Mouse (Mus musculus): ENCODE data around the gene Tusc2. TPM values are rescaled to one million over a fixed set of nuclear protein-coding genes. Genes with fewer than 3 reads are reported as not detected.

The Tusc2 gene
- total and polyA plus RNA-seq, 3 experiments = 36.2 to 48.9 TPM; not detected in 1

DNA sequence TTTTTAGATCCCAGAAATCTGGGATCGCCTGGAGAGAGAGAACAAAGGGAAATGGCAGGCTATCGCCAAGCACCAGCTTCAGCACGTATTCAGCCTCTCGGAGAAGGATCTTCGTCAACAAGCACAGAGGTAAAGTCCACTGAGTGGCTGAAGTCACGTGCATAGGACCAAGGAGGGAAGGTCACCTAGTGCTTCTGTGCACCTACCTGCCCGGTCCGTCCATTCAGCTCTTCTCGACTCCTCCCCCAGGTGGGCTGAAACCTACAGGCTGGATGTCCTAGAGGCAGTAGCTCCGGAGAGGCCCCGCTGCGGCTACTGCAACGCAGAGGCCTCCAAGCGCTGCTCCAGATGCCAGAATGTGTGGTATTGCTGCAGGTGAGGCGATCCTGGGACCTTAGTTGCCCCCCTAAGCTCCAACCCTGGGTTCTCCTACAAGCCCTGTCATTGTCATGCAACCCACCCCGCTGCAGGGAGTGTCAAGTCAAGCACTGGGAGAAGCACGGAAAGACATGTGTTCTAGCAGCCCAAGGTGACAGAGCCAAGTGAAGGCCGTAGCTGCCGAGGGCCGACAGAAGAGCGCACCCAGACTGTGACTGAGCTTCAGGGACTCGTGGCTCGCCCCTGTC is 12.5 kb upstream of the Tusc2 start:
- peaks cover 10 to 25% of the 10 kb centered on the region in 2 experiments for H3K4me1 ChIP-seq (ENCODE audit: control insufficient read depth in 1 of 2, insufficient read depth in 2 of 2, low read length in 2 of 2)
- DNase-seq (ENCODE audit: low read depth, low spot score) = no peak
- no peaks in the 10 kb centered on the region for H3K27me3 ChIP-seq (ENCODE audit: control insufficient read depth in 1 of 2, insufficient read depth in 2 of 2, low read length in 2 of 2)
- no peaks in the 10 kb centered on the region for H3K9me3 ChIP-seq (replicated peaks; ENCODE audit: insufficient read depth, low read length)
- H3K36me3 ChIP-seq (ENCODE audit: control insufficient read depth in 1 of 2, insufficient read depth in 2 of 2, low read length in 2 of 2) = peaks cover 0 to 15% of the 10 kb centered on the region in 2 experiments; a peak in 2 of 4 replicates
- H3K27ac ChIP-seq (ENCODE audit: control insufficient read depth, low read depth, low read length) = no peak overlapping the region
- peak overlapping the region; percentile 47 to 55; a peak in 3 of 4 replicates for H3K4me3 ChIP-seq (ENCODE audit: control insufficient read depth in 1 of 2, insufficient read depth in 1 of 2, low read depth in 2 of 2, low read length in 2 of 2)
- peak overlapping the region; percentile 67 for H3K9ac ChIP-seq (ENCODE audit: control insufficient read depth, low read depth, low read length, poor library complexity, severe bottlenecking)
- TF ChIP-seq MAX (IDR thresholded peaks at IDR 0.05; ENCODE audit: low read length) (peak; percentile 53; the same call in 1 of the 2 replicates), SIN3A (IDR thresholded peaks at IDR 0.05; ENCODE audit: low read length) (no peak)
- H3K79me2 ChIP-seq (ENCODE audit: control insufficient read depth, insufficient read depth, low read length, poor library complexity) = peaks cover 18% of the 10 kb centered on the region

DNA sequence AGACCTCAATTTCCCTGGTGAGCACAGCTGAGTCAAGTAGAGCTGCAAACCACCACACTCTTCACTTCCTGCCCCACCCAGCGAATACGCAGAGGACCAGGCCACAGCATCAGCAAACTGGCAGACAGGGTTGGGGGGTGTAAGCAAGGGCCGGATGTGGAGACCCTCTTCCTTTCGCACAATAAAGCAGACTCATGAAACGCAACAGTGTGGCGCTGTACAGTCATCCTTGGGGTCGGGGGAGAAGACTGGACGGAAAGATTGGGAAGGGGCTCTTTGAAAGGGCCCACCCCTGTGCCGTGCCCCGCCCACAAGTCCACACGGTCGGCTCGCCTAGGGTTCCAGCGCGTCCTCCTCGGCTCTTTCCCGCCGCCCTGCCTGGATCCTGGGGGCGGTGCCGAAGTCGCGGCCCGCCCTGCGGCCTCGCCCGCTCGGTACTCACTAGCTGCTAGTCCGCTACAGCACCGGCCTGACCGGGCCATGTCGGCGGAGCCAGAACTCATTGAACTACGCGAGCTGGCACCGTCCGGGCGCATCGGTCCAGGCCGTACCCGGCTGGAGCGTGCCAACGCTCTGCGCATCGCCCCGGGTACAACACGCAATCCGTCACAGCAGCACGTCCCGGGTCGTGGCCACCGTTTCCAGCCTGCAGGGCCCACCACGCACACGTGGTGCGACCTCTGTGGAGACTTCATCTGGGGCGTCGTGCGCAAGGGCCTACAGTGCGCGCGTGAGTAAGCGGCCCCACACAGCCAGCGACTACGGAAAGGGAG is 11.8 kb upstream of the Tusc2 start, which contains the start of gene Rassf1:
Rassf1 (plus strand) TSS at position 439 of the 773 bp plus-strand sequence.
- peaks cover 0 to 22% of the 10 kb centered on the region in 2 experiments; a peak in 2 of 4 replicates for H3K36me3 ChIP-seq (ENCODE audit: control insufficient read depth in 1 of 2, insufficient read depth in 2 of 2, low read length in 2 of 2)
- no peaks in the 10 kb centered on the region for H3K27me3 ChIP-seq (ENCODE audit: control insufficient read depth in 1 of 2, insufficient read depth in 2 of 2, low read length in 2 of 2)
- H3K4me1 ChIP-seq (ENCODE audit: control insufficient read depth in 1 of 2, insufficient read depth in 2 of 2, low read length in 2 of 2) = peaks cover 10 to 29% of the 10 kb centered on the region in 2 experiments
- peak within 1 kb of the TSS; percentile 11; the same call in 1 of the 2 replicates for H3K27ac ChIP-seq (ENCODE audit: control insufficient read depth, low read depth, low read length)
- peak within 1 kb of the TSS; percentile 67 for H3K9ac ChIP-seq (ENCODE audit: control insufficient read depth, low read depth, low read length, poor library complexity, severe bottlenecking)
- peaks cover 25% of the 10 kb centered on the region for H3K79me2 ChIP-seq (ENCODE audit: control insufficient read depth, insufficient read depth, low read length, poor library complexity)
- H3K4me3 ChIP-seq (ENCODE audit: control insufficient read depth in 1 of 2, insufficient read depth in 1 of 2, low read depth in 2 of 2, low read length in 2 of 2) = peak within 1 kb of the TSS; percentile 47 to 55
- H3K9me3 ChIP-seq (replicated peaks; ENCODE audit: insufficient read depth, low read length) = no peaks in the 10 kb centered on the region
- TF ChIP-seq MEF2A (IDR thresholded peaks at IDR 0.05; ENCODE audit: extremely low read depth, insufficient replicate concordance, low read depth, low read length, poor library complexity, severe bottlenecking) (no peak), TBP (IDR thresholded peaks at IDR 0.05; ENCODE audit: low read depth, low read length) (0 out of 2 replicates have a peak, but pooled peaks have one; percentile 17), RAD21 (IDR thresholded peaks at IDR 0.05; ENCODE audit: low read depth, low read length) (no peak), ELF1 (IDR thresholded peaks at IDR 0.05; ENCODE audit: low read depth, low read length) (peak; percentile 32; the same call in 1 of the 2 replicates), POLR2AphosphoS5 (IDR thresholded peaks at IDR 0.05; ENCODE audit: borderline replicate concordance, low read depth, low read length) (no peak), NRF1 (IDR thresholded peaks at IDR 0.05; ENCODE audit: insufficient read depth, low read depth, low read length, poor library complexity, severe bottlenecking) (0 out of 2 replicates have a peak, but pooled peaks have one; percentile 22), JUND (IDR thresholded peaks at IDR 0.05; ENCODE audit: low read depth, low read length) (no peak), POLR2A (IDR thresholded peaks at IDR 0.05; ENCODE audit: control insufficient read depth in 1 of 2, insufficient read depth in 1 of 2, low read depth in 1 of 2, low read length in 2 of 2, poor library complexity in 1 of 2) (peak; percentile 54 to 55; a peak in 1 of 4 replicates), MXI1 (IDR thresholded peaks at IDR 0.05; ENCODE audit: low read depth, low read length) (peak; percentile 66), ETS1 (IDR thresholded peaks at IDR 0.05; ENCODE audit: low read depth, low read length) (peak; percentile 72; the same call in 1 of the 2 replicates), BHLHE40 (IDR thresholded peaks at IDR 0.05; ENCODE audit: borderline replicate concordance, low read depth, low read length) (no peak), MYC (IDR thresholded peaks at IDR 0.05; ENCODE audit: low read depth, low read length) (0 out of 2 replicates have a peak, but pooled peaks have one; percentile 11), MAX (IDR thresholded peaks at IDR 0.05; ENCODE audit: low read length) (peak; percentile 74), UBTF (IDR thresholded peaks at IDR 0.05; ENCODE audit: borderline replicate concordance, insufficient read depth, low read depth, low read length) (0 out of 2 replicates have a peak, but pooled peaks have one; percentile 35)
- peak; percentile 80 for DNase-seq (ENCODE audit: low read depth, low spot score)

Measured in MEL (cell line).